Mouse (Mus musculus) liver, embryonic 13.5 days (tissue): Measurements from ENCODE around the gene Rem2. TPM values are rescaled to one million over a fixed set of nuclear protein-coding genes. Genes with fewer than 3 reads are reported as not detected.

Source experiments
- ATAC-seq: fragments of 200-750 bp; cut with Nextera tagmentation; 2 replicates; pipeline ENCODE4 v1.8.0; 2017; ENCODE audit warnings: low read depth, mild to moderate bottlenecking, moderate number of reproducible peaks, moderate library complexity
- DNase-seq: peaks from one replicate; pipeline ENCODE4 v3.0.0; 2022
- H3K27ac ChIP-seq: fragments of 300-500 bp; sonication (generic); 2 replicates; pipeline ENCODE4 v1.5.1; 2015; ENCODE audit warnings: moderate library complexity, mild to moderate bottlenecking, inconsistent platforms
- H3K27me3 ChIP-seq: fragments of 300-500 bp; sonication (generic); 2 replicates; pipeline ENCODE4 v1.6.1; 2015; ENCODE audit warnings: mild to moderate bottlenecking, inconsistent platforms
- H3K36me3 ChIP-seq: fragments of 300-500 bp; sonication (generic); 2 replicates; pipeline ENCODE4 v1.6.1; 2015; ENCODE audit warnings: mild to moderate bottlenecking, inconsistent platforms
- H3K4me1 ChIP-seq: fragments of 300-500 bp; sonication (generic); replicated peaks from 2 replicates; pipeline ENCODE4 v1.6.1; 2015; ENCODE audit warnings: inconsistent platforms
- H3K4me2 ChIP-seq: fragments of 300-500 bp; sonication (generic); 2 replicates; pipeline ENCODE4 v1.6.1; 2015; ENCODE audit warnings: inconsistent platforms, mild to moderate bottlenecking, moderate library complexity
- H3K4me3 ChIP-seq: fragments of 300-500 bp; sonication (generic); replicated peaks from 2 replicates; pipeline ENCODE4 v1.5.1; 2015; ENCODE audit warnings: mild to moderate bottlenecking, inconsistent platforms
- H3K9ac ChIP-seq: fragments of 300-500 bp; sonication (generic); 2 replicates; pipeline ENCODE4 v1.6.1; 2015; ENCODE audit warnings: mild to moderate bottlenecking, inconsistent platforms
- H3K9me3 ChIP-seq: fragments of 300-500 bp; sonication (generic); replicated peaks from 2 replicates; pipeline ENCODE4 v1.6.1; 2016; ENCODE audit warnings: inconsistent platforms
- WGBS: fragments of 180-500 bp; shearing (Covaris S2); methylation state at CpG from one replicate; pipeline ENCODE4 v1.1.7; 2015; ENCODE audit not compliant: insufficient replicate concordance; 5-methylcytosine and 5-hydroxymethylcytosine counted together
- polyA plus RNA-seq: library from polyadenylated mRNA; unstranded; fragments of >200 nt; fragmentation: Nextera tagmentation; extraction: Ambion mirVana; gene quantifications from 2 replicates; pipeline ENCODE4 v1.2.1, GENCODE M21; 2015

Rem2 gene
- polyA plus RNA-seq, 1 experiment from 2014 or later = 0.06 TPM

- DNase-seq = no peak
- H3K9me3 ChIP-seq = no peaks in the 10 kb centered on the region
- H3K27me3 ChIP-seq = peaks cover 55% of the 10 kb centered on the region
- H3K4me2 ChIP-seq = no peak overlapping the region
- peaks cover 11% of the 10 kb centered on the region for H3K36me3 ChIP-seq
- no peak overlapping the region for H3K9ac ChIP-seq
- H3K4me1 ChIP-seq = peaks cover 33% of the 10 kb centered on the region
- no peak overlapping the region for H3K27ac ChIP-seq
- no peak overlapping the region for H3K4me3 ChIP-seq
- 66% methylated on average over 5 of the region's 5 CpGs for WGBS
- ATAC-seq = no peak
Measured at GRCm38 (mm10) chr14:54474744-54475143, 1.2 kb upstream of the Rem2 start.

- H3K9ac ChIP-seq = peak overlapping the region; percentile 39; the same call in 1 of the 2 replicates
- H3K4me2 ChIP-seq = no peak overlapping the region
- H3K4me1 ChIP-seq = peaks cover 21% of the 10 kb centered on the region
- H3K4me3 ChIP-seq = no peak overlapping the region
- no peak for DNase-seq
- no peaks in the 10 kb centered on the region for H3K9me3 ChIP-seq
- no peak overlapping the region for H3K27ac ChIP-seq
- H3K36me3 ChIP-seq = no peaks in the 10 kb centered on the region
- 61% methylated on average over 15 of the region's 15 CpGs for WGBS
- H3K27me3 ChIP-seq = peaks cover 77% of the 10 kb centered on the region
- no peak for ATAC-seq
Measured at GRCm38 (mm10) chr14:54477172-54477909, 1.4 kb downstream of the Rem2 start.

GRCm38 (mm10) chr14:54479451-54479920 lies 3.6 kb downstream of the Rem2 start:
- H3K4me2 ChIP-seq = peak overlapping the region; percentile 64
- peak overlapping the region; percentile 46 for H3K4me3 ChIP-seq
- H3K9me3 ChIP-seq = no peaks in the 10 kb centered on the region
- H3K27me3 ChIP-seq = peaks cover 77% of the 10 kb centered on the region
- ATAC-seq = no peak
- no peak overlapping the region for H3K27ac ChIP-seq
- WGBS = 4% methylated on average over 40 of the region's 40 CpGs
- H3K36me3 ChIP-seq = no peaks in the 10 kb centered on the region
- DNase-seq = no peak
- peaks cover 21% of the 10 kb centered on the region for H3K4me1 ChIP-seq
- no peak overlapping the region; the same call in 1 of the 2 replicates for H3K9ac ChIP-seq

- DNase-seq = no peak
- peaks cover 65% of the 10 kb centered on the region for H3K27me3 ChIP-seq
- WGBS = 58% methylated on average over 6 of the region's 6 CpGs
Measured at GRCm38 (mm10) chr14:54480673-54481072, 4.8 kb downstream of the Rem2 start.

GRCm38 (mm10) chr14:54481402-54481801 lies 5.5 kb downstream of the Rem2 start:
- Histone ChIP-seq H3K9me3 (no peaks in the 10 kb centered on the region), H3K27me3 (peaks cover 58% of the 10 kb centered on the region), H3K36me3 (no peaks in the 10 kb centered on the region), H3K27ac (no peak overlapping the region), H3K9ac (no peak overlapping the region), H3K4me1 (peaks cover 25% of the 10 kb centered on the region), H3K4me3 (no peak overlapping the region), H3K4me2 (no peak overlapping the region)
- no peak for DNase-seq
- 32% methylated on average over 8 of the region's 8 CpGs for WGBS
- ATAC-seq = no peak

More at GRCm38 (mm10) chr14:54480673-54481072, 4.8 kb downstream of the Rem2 start:
- H3K4me3 ChIP-seq = no peak overlapping the region
- H3K36me3 ChIP-seq = no peaks in the 10 kb centered on the region
- no peak for ATAC-seq
- no peak overlapping the region for H3K4me2 ChIP-seq
- peaks cover 24% of the 10 kb centered on the region for H3K4me1 ChIP-seq
- H3K27ac ChIP-seq = no peak overlapping the region
- no peaks in the 10 kb centered on the region for H3K9me3 ChIP-seq
- H3K9ac ChIP-seq = no peak overlapping the region

- H3K9ac ChIP-seq = no peak overlapping the region
- DNase-seq = peak; percentile 45
- no peak for ATAC-seq
Measured at GRCm38 (mm10) chr14:54482498-54482897, 6.6 kb downstream of the Rem2 start.

GRCm38 (mm10) chr14:54485899-54486298 lies 10.0 kb downstream of the Rem2 start:
- WGBS = 43% methylated on average over 7 of the region's 7 CpGs
- H3K9ac ChIP-seq = no peak overlapping the region
- H3K27ac ChIP-seq = no peak overlapping the region
- ATAC-seq = peak; percentile 74
- no peak overlapping the region for H3K4me3 ChIP-seq
- no peaks in the 10 kb centered on the region for H3K9me3 ChIP-seq
- no peak overlapping the region for H3K4me2 ChIP-seq
- no peaks in the 10 kb centered on the region for H3K36me3 ChIP-seq
- H3K4me1 ChIP-seq = peaks cover 10% of the 10 kb centered on the region; the same call in 1 of the 2 replicates
- no peak for DNase-seq
- peaks cover 18% of the 10 kb centered on the region for H3K27me3 ChIP-seq

More at GRCm38 (mm10) chr14:54482498-54482897, 6.6 kb downstream of the Rem2 start:
- Histone ChIP-seq H3K9me3 (no peaks in the 10 kb centered on the region), H3K27me3 (peaks cover 52% of the 10 kb centered on the region), H3K36me3 (no peaks in the 10 kb centered on the region), H3K27ac (no peak overlapping the region), H3K4me2 (no peak overlapping the region), H3K4me1 (peaks cover 18% of the 10 kb centered on the region; the same call in 1 of the 2 replicates), H3K4me3 (no peak overlapping the region)
- WGBS = 39% methylated on average over 9 of the region's 9 CpGs

GRCm38 (mm10) chr14:54487732-54488131 lies 11.8 kb downstream of the Rem2 start:
- 55% methylated on average over 2 of the region's 2 CpGs for WGBS

GRCm38 (mm10) chr14:54488350-54488749 lies 12.4 kb downstream of the Rem2 start:
- no peak overlapping the region for H3K4me3 ChIP-seq
- H3K4me1 ChIP-seq = peaks cover 21% of the 10 kb centered on the region
- no peak overlapping the region for H3K27ac ChIP-seq
- DNase-seq (no peak), ATAC-seq (no peak)
- peaks cover 7% of the 10 kb centered on the region; the same call in 1 of the 2 replicates for H3K27me3 ChIP-seq
- H3K9me3 ChIP-seq = no peaks in the 10 kb centered on the region
- no peak overlapping the region for H3K9ac ChIP-seq
- no peak overlapping the region for H3K4me2 ChIP-seq
- H3K36me3 ChIP-seq = no peaks in the 10 kb centered on the region

More at GRCm38 (mm10) chr14:54487732-54488131, 11.8 kb downstream of the Rem2 start:
- Histone ChIP-seq H3K9me3 (no peaks in the 10 kb centered on the region), H3K9ac (no peak overlapping the region), H3K4me2 (no peak overlapping the region), H3K4me3 (no peak overlapping the region), H3K27ac (no peak overlapping the region), H3K36me3 (no peaks in the 10 kb centered on the region), H3K4me1 (peaks cover 19% of the 10 kb centered on the region), H3K27me3 (peaks cover 7% of the 10 kb centered on the region; the same call in 1 of the 2 replicates)
- no peak for DNase-seq
- ATAC-seq = no peak

GRCm38 (mm10) chr14:54492345-54493131 lies 16.6 kb downstream of the Rem2 start:
- H3K9ac ChIP-seq = no peak overlapping the region
- ATAC-seq = peak; percentile 86
- H3K4me3 ChIP-seq = no peak overlapping the region
- no peaks in the 10 kb centered on the region for H3K9me3 ChIP-seq
- peak; percentile 10 for DNase-seq
- peaks cover 10% of the 10 kb centered on the region for H3K4me1 ChIP-seq
- 55% methylated on average over 18 of the region's 18 CpGs for WGBS
- 0 out of 2 replicates have a peak overlapping the region, but pooled peaks have one; percentile 18 for H3K27ac ChIP-seq
- no peaks in the 10 kb centered on the region for H3K36me3 ChIP-seq
- no peaks in the 10 kb centered on the region for H3K27me3 ChIP-seq
- H3K4me2 ChIP-seq = 0 out of 2 replicates have a peak overlapping the region, but pooled peaks have one; percentile 14

- H3K27ac ChIP-seq = no peak overlapping the region
- DNase-seq (no peak), ATAC-seq (no peak)
- H3K36me3 ChIP-seq = no peaks in the 10 kb centered on the region
- H3K4me2 ChIP-seq = no peak overlapping the region
- H3K27me3 ChIP-seq = no peaks in the 10 kb centered on the region
- H3K4me3 ChIP-seq = no peak overlapping the region
- peaks cover 10% of the 10 kb centered on the region for H3K4me1 ChIP-seq
- H3K9me3 ChIP-seq = no peaks in the 10 kb centered on the region
- 76% methylated on average over 5 of the region's 5 CpGs for WGBS
- no peak overlapping the region for H3K9ac ChIP-seq
Measured at GRCm38 (mm10) chr14:54493236-54493635, 17.3 kb downstream of the Rem2 start.
